Mouse (Mus musculus) embryonic facial prominence, embryonic 11.5 days (tissue): Measurements from ENCODE around the gene Olfr247. TPM values are rescaled to one million over a fixed set of nuclear protein-coding genes. Genes with fewer than 3 reads are reported as not detected.
"Not testable (repeated sequence)": the region's sequence is repeated elsewhere in the genome, so short reads cannot be mapped to it uniquely, and the experiment has no call there.

Experiments used
- ATAC-seq: fragments of 200-750 bp; cut with Nextera tagmentation; replicated peaks from 2 replicates; pipeline ENCODE4 v1.8.0; 2017; ENCODE audit warnings: low read depth; ENCODE audit not compliant: insufficient number of reproducible peaks, low FRiP score, low TSS enrichment
- DNase-seq: peaks from one replicate; pipeline ENCODE4 v3.0.0-alpha.2; 2015; ENCODE audit warnings: low spot score
- H3K27ac ChIP-seq: fragments of 300-500 bp; sonication (generic); replicated peaks from 2 replicates; pipeline ENCODE4 v1.5.1; 2014; ENCODE audit warnings: mild to moderate bottlenecking, low read depth, low read length, control low read depth
- H3K27me3 ChIP-seq: fragments of 300-500 bp; sonication (generic); 2 replicates; pipeline ENCODE4 v1.6.1; 2014; ENCODE audit warnings: mild to moderate bottlenecking, low read length, moderate library complexity, mixed read lengths; ENCODE audit not compliant: control insufficient read depth, insufficient read depth
- H3K36me3 ChIP-seq: fragments of 300-500 bp; sonication (generic); replicated peaks from 2 replicates; pipeline ENCODE4 v1.6.1; 2014; ENCODE audit warnings: low read depth, mild to moderate bottlenecking, low read length, moderate library complexity, mixed read lengths; ENCODE audit not compliant: control insufficient read depth, insufficient read depth
- H3K4me1 ChIP-seq: fragments of 300-500 bp; sonication (generic); 2 replicates; pipeline ENCODE4 v1.6.1; 2014; ENCODE audit warnings: low read length, mixed read lengths; ENCODE audit not compliant: control insufficient read depth, insufficient read depth
- H3K4me2 ChIP-seq: fragments of 300-500 bp; sonication (generic); 2 replicates; pipeline ENCODE4 v1.6.1; 2014; ENCODE audit warnings: low read depth, mild to moderate bottlenecking, control low read depth, low read length, moderate library complexity
- H3K4me3 ChIP-seq: fragments of 300-500 bp; sonication (generic); 2 replicates; pipeline ENCODE4 v1.5.1; 2014; ENCODE audit warnings: low read depth, low read length, control low read depth
- H3K9ac ChIP-seq: fragments of 300-500 bp; sonication (generic); replicated peaks from 2 replicates; pipeline ENCODE4 v1.6.1; 2014; ENCODE audit warnings: mild to moderate bottlenecking, control low read depth, low read length
- H3K9me3 ChIP-seq: fragments of 300-500 bp; sonication (generic); replicated peaks from 2 replicates; pipeline ENCODE4 v1.6.1; 2016; ENCODE audit warnings: mild to moderate bottlenecking, low read length, inconsistent platforms, mixed read lengths; ENCODE audit not compliant: control insufficient read depth
- WGBS: fragments of 180-500 bp; shearing (Covaris S2); extraction: QIAGEN DNeasy Blood & Tissue Kit; methylation state at CpG from one replicate; pipeline ENCODE4 v1.1.7; 2014; 5-methylcytosine and 5-hydroxymethylcytosine counted together
- polyA plus RNA-seq: library from polyadenylated mRNA; unstranded; fragments of >200 nt; fragmentation: Nextera tagmentation; extraction: Ambion mirVana; gene quantifications from 2 replicates; pipeline ENCODE4 v1.2.1, GENCODE M21; 2014

The Olfr247 gene
- polyA plus RNA-seq, 1 experiment from 2014 or later, result not detected

DNA sequence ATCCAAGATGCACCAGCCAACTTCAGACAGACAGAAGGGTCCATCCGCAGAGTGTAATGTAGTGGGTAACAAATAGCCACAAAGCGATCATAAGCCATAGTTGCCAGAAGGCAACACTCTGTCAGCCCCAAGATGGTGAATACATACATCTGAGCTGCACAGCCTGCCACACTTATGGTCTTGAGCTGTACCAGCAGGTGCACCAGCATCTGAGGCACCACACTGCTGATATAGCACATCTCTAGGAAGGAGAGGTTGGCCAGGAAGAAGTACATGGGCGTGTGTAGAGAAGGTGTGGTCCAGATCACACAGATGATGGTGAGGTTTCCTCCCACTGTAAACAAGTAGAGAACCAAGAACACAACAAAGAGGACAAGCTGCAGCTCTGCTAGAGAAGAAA, 9.7 kb downstream of the Olfr247 start:
- H3K4me3 ChIP-seq, H3K9ac ChIP-seq, ATAC-seq, H3K27ac ChIP-seq, H3K4me1 ChIP-seq, H3K9me3 ChIP-seq, H3K4me2 ChIP-seq, H3K27me3 ChIP-seq, DNase-seq, H3K36me3 ChIP-seq: not testable (repeated sequence)
- 78% methylated on average over 2 of the region's 3 CpGs for WGBS

DNA sequence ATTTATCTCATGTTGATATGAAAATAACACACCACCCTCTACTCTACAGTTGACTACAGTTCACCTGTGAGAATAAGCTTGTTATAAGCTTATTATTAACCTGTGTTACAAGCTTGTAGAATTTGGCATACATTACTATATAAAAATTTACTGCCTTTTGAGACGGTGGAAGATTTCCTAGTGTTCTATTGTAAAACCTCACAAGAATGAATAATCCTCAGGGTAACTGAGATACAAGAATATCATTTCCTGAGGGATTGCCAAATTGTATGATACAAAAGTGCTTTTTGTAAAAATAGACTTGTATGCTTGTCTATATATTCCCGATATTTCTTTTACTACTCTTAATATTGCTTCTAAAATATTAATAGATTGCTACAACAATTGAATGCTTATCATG, 26.9 kb downstream of the Olfr247 start, which contains the start of gene Olfr818:
Gene Olfr818 (minus strand): TSS at position 101 of the 400 bp plus-strand sequence.
- Histone ChIP-seq H3K4me1 (no peaks in the 10 kb centered on the region), H3K9ac (no peak within 1 kb of the TSS), H3K36me3 (no peaks in the 10 kb centered on the region), H3K27me3 (no peaks in the 10 kb centered on the region), H3K27ac (no peak within 1 kb of the TSS), H3K4me2 (no peak within 1 kb of the TSS), H3K4me3 (no peak within 1 kb of the TSS), H3K9me3 (no peaks in the 10 kb centered on the region)
- 93% methylated on average over 2 of the region's 2 CpGs for WGBS
- DNase-seq (no peak), ATAC-seq (no peak)

Other genes with a start within 250 kb of the Olfr247 start
- not detected in 2 replicates for gene Olfr805, start 246.8 kb downstream of the Olfr247 start, polyA plus RNA-seq
- not detected in 2 replicates for gene Olfr806, start 234.2 kb downstream of the Olfr247 start, polyA plus RNA-seq
- not detected in 2 replicates for gene Olfr807, start 218.3 kb downstream of the Olfr247 start, polyA plus RNA-seq
- not detected in 2 replicates for gene Olfr808, start 210.7 kb downstream of the Olfr247 start, polyA plus RNA-seq
- gene Olfr809, start 201.5 kb downstream of the Olfr247 start, polyA plus RNA-seq, result not detected in 2 replicates
- not detected in 2 replicates for gene Olfr810, start 181.2 kb downstream of the Olfr247 start, polyA plus RNA-seq
- not detected in 2 replicates for gene Olfr811, start 171.7 kb downstream of the Olfr247 start, polyA plus RNA-seq
- gene Olfr812, start 130.0 kb downstream of the Olfr247 start, polyA plus RNA-seq, result not detected in 2 replicates
- not detected in 2 replicates for gene Olfr813, start 120.8 kb downstream of the Olfr247 start, polyA plus RNA-seq
- not detected in 2 replicates for gene Olfr814, start 96.3 kb downstream of the Olfr247 start, polyA plus RNA-seq
- not detected in 2 replicates for gene Olfr815, start 70.3 kb downstream of the Olfr247 start, polyA plus RNA-seq
- not detected in 2 replicates for gene Olfr816, start 60.5 kb downstream of the Olfr247 start, polyA plus RNA-seq
- not detected in 2 replicates for gene Olfr818, start 27.0 kb downstream of the Olfr247 start, polyA plus RNA-seq
- not detected in 2 replicates for gene Olfr819, start 8.9 kb downstream of the Olfr247 start, polyA plus RNA-seq
- not detected in 2 replicates for gene Gm10310, start 8.9 kb upstream of the Olfr247 start, polyA plus RNA-seq
- not detected in 2 replicates for gene Olfr820, start 36.5 kb upstream of the Olfr247 start, polyA plus RNA-seq
- gene Olfr821, start 54.2 kb upstream of the Olfr247 start, polyA plus RNA-seq, result not detected in 2 replicates
- gene Olfr822, start 95.1 kb upstream of the Olfr247 start, polyA plus RNA-seq, result not detected in 2 replicates
- not detected in 2 replicates for gene Olfr823, start 139.2 kb upstream of the Olfr247 start, polyA plus RNA-seq
- gene Olfr824, start 153.9 kb upstream of the Olfr247 start, polyA plus RNA-seq, result not detected in 2 replicates
- not detected in 2 replicates for gene Olfr825, start 190.6 kb upstream of the Olfr247 start, polyA plus RNA-seq
- not detected in 2 replicates for gene Olfr826, start 208.0 kb upstream of the Olfr247 start, polyA plus RNA-seq
- 0.27 TPM in 1 of 2 replicates, not detected in the other for gene Olfr827, start 238.3 kb upstream of the Olfr247 start, polyA plus RNA-seq